Mouse (Mus musculus) thymus, adult 2 months (tissue): ENCODE data around the gene Gm10354. TPM values are rescaled to one million over a fixed set of nuclear protein-coding genes. Genes with fewer than 3 reads are reported as not detected.

Source experiments
- polyA plus RNA-seq: library from polyadenylated mRNA; depleted of rRNA; stranded (reverse); fragments of >200 nt; gene quantifications from 2 replicates; pipeline ENCODE4 v1.2.3, GENCODE M21; 2012; rRNA removed

The Gm10354 gene
- polyA plus RNA-seq, 1 experiment, result not detected

Other genes starting within 250 kb of the Gm10354 start
- not detected in 2 replicates for gene Gm9758, start 64.0 kb downstream of the Gm10354 start, polyA plus RNA-seq
- not detected in 2 replicates for gene Speer4e, start 40.5 kb downstream of the Gm10354 start, polyA plus RNA-seq
- gene Gm17019, start 54.1 kb upstream of the Gm10354 start, polyA plus RNA-seq, result not detected in 2 replicates